Mouse (Mus musculus): ENCODE results near the gene Bmp8a.
"Not testable (repeated sequence)": the region's sequence is repeated elsewhere in the genome, so short reads cannot be mapped to it uniquely, and the experiment has no call there.

Gene Bmp8a

GRCm38 (mm10) chr4:123342642-123343470, at the start of gene Bmp8a:
Bmp8a (minus strand) TSS chr4:123343252.
- DNase-seq, result peak; percentile 63

GRCm38 (mm10) chr4:123392187-123392586, 49.1 kb upstream of the Bmp8a start:
- peak; percentile 46 for DNase-seq

- no peak for DNase-seq
These were observed 42.0 kb upstream of the Bmp8a start for GRCm38 (mm10) chr4:123385028-123385427.

GRCm38 (mm10) chr4:123383173-123383572, 40.1 kb upstream of the Bmp8a start:
- no peak for DNase-seq

- no peak for DNase-seq
These were observed 39.0 kb upstream of the Bmp8a start for GRCm38 (mm10) chr4:123382051-123382450.

GRCm38 (mm10) chr4:123381598-123381997, 38.5 kb upstream of the Bmp8a start:
- no peak for DNase-seq

GRCm38 (mm10) chr4:123376031-123376430, 33.0 kb upstream of the Bmp8a start:
- no peak for DNase-seq

- no peak for DNase-seq
These were observed 31.4 kb upstream of the Bmp8a start for GRCm38 (mm10) chr4:123374316-123375008.

- DNase-seq, result no peak
These were observed 20.5 kb upstream of the Bmp8a start for GRCm38 (mm10) chr4:123363555-123363954.

- no peak for DNase-seq
These were observed 17.7 kb upstream of the Bmp8a start for GRCm38 (mm10) chr4:123360771-123361170.

GRCm38 (mm10) chr4:123358613-123359012, 15.6 kb upstream of the Bmp8a start:
- DNase-seq, result no peak

GRCm38 (mm10) chr4:123355941-123356340, 12.9 kb upstream of the Bmp8a start:
- no peak for DNase-seq

GRCm38 (mm10) chr4:123353271-123353877, 10.3 kb upstream of the Bmp8a start:
- DNase-seq, result no peak

- no peak for DNase-seq
These were observed 378 bp upstream of the Bmp8a start for GRCm38 (mm10) chr4:123343471-123343789.

- no peak for DNase-seq
These were observed 886 bp downstream of the Bmp8a start for GRCm38 (mm10) chr4:123342091-123342641.

- DNase-seq, result no peak
These were observed 2.8 kb downstream of the Bmp8a start for GRCm38 (mm10) chr4:123340232-123340631.

- DNase-seq, result no peak
These were observed 5.4 kb downstream of the Bmp8a start for GRCm38 (mm10) chr4:123337693-123338092.

- DNase-seq, result no peak
These were observed 7.1 kb downstream of the Bmp8a start for GRCm38 (mm10) chr4:123335796-123336585.

- DNase-seq, result not testable (repeated sequence)
These were observed 7.8 kb downstream of the Bmp8a start for GRCm38 (mm10) chr4:123335244-123335643.

GRCm38 (mm10) chr4:123334177-123334576, 8.9 kb downstream of the Bmp8a start:
- DNase-seq, result no peak

- DNase-seq, result no peak
These were observed 9.9 kb downstream of the Bmp8a start for GRCm38 (mm10) chr4:123333151-123333550.

- DNase-seq, result not testable (repeated sequence)
These were observed 11.1 kb downstream of the Bmp8a start for GRCm38 (mm10) chr4:123331961-123332360.

GRCm38 (mm10) chr4:123331326-123331725, 11.7 kb downstream of the Bmp8a start:
- no peak for DNase-seq
